Mouse (Mus musculus): Measurements from ENCODE around the gene Ctsr.
"Not testable (repeated sequence)": the region's sequence is repeated elsewhere in the genome, so short reads cannot be mapped to it uniquely, and the experiment has no call there.

Gene Ctsr

GRCm38 (mm10) chr13:61164156-61164555 is at the start of gene Ctsr:
Gene Ctsr, minus strand, starts transcription at chr13:61164256.
- no peak for DNase-seq (ENCODE audit: low spot score in 2 of 2)

GRCm38 (mm10) chr13:61203310-61203709 is 39.3 kb upstream of the Ctsr start, which contains the start of gene Cts6:
Gene Cts6, minus strand, starts transcription at chr13:61203410.
- DNase-seq (ENCODE audit: low spot score in 2 of 2), result no peak

- not testable (repeated sequence) for DNase-seq (ENCODE audit: low spot score in 2 of 2)
These were observed 21.3 kb upstream of the Ctsr start for GRCm38 (mm10) chr13:61185151-61185933.

- DNase-seq (ENCODE audit: low spot score in 2 of 2), result no peak
These were observed 566 bp upstream of the Ctsr start for GRCm38 (mm10) chr13:61164622-61165021.

All from right cerebral cortex, postnatal 36 days (tissue).